Mouse (Mus musculus) embryonic fibroblast, embryonic 13.5 days (primary cell): Measurements from ENCODE around the gene Plk3. TPM values are rescaled to one million over a fixed set of nuclear protein-coding genes. Genes with fewer than 3 reads are reported as not detected.

ENCODE experiments used
- H3K27ac ChIP-seq: 2 replicates; pipeline ENCODE4 v1.5.1; 2012; ENCODE audit warnings: low read length, control low read depth, inconsistent platforms; ENCODE audit not compliant: insufficient read depth
- H3K4me1 ChIP-seq: 2 replicates; pipeline ENCODE4 v1.6.1; 2011; ENCODE audit warnings: low read length; ENCODE audit not compliant: control insufficient read depth, insufficient read depth
- H3K4me3 ChIP-seq: 2 replicates; pipeline ENCODE4 v1.5.1; 2011; ENCODE audit warnings: mild to moderate bottlenecking, control low read depth, low read length; ENCODE audit not compliant: insufficient read depth
- POLR2A ChIP-seq: IDR thresholded peaks from 2 replicates; pipeline ENCODE4 v1.6.1; 2011; ENCODE audit warnings: low read depth, mild to moderate bottlenecking, control low read depth, low read length, moderate library complexity
- polyA plus RNA-seq: library from polyadenylated mRNA; stranded (reverse); fragments of >200 nt; gene quantifications from 2 replicates; pipeline ENCODE4 v1.2.4, GENCODE M21; 2011; ENCODE audit warnings: low read depth; ENCODE audit not compliant: missing spikeins, insufficient read length

Gene Plk3
- polyA plus RNA-seq, 1 experiment: 10.6 TPM

DNA sequence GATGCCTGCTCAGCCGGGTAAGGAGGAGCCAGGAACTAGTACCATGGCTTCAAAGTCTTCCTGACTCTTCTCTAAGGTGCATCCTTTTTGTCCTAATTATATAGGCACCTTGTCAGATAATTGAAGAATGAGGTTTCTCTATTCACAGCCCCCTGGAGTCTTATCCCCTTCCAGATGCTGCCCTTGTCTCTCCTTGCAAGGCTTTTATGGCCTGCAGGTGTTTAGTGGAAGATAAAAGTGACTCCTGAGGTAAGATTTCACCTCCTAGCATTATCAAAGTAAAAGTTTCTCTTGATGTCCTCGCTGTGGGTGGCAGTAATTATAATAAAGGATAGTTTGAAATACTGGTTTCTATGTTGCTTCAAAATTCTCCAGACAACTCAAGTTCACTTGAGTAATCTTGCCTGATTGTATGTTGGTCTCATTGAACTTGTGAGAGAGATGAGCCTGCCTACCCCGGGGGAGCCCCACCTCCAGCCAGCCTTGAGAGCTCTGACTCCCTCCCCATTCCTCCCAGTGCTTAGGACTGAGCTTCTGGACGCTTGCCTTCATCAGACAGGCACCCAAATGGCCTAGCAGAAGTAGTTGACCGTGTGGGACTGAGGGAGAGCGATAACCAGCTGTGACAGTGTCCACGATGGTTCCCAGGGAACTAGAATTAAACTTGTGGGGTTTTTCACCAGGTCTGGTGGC is 45.7 kb downstream of the Plk3 start:
- Histone ChIP-seq H3K4me1 (no peaks in the 10 kb centered on the region), H3K27ac (no peak overlapping the region), H3K4me3 (no peak overlapping the region)
- TF ChIP-seq POLR2A: no peak

Other genes starting within 250 kb of the Plk3 start
- gene Urod, start 139.6 kb downstream of the Plk3 start, polyA plus RNA-seq: 54.1 and 54.6 TPM in 2 replicates
- gene Hectd3, start 138.6 kb downstream of the Plk3 start, polyA plus RNA-seq: 10.1 and 10.2 TPM in 2 replicates
- gene Eif2b3, start 114.6 kb downstream of the Plk3 start, polyA plus RNA-seq: 34.1 and 37.9 TPM in 2 replicates
- not detected in 2 replicates for gene Ptch2, start 37.9 kb downstream of the Plk3 start, polyA plus RNA-seq
- 42.1 and 57.8 TPM in 2 replicates for gene Btbd19, start 8.2 kb downstream of the Plk3 start, polyA plus RNA-seq
- gene Tctex1d4, start 7.2 kb downstream of the Plk3 start, polyA plus RNA-seq: not detected in 2 replicates
- gene Rps8, start 22.3 kb upstream of the Plk3 start, polyA plus RNA-seq: 1,876 and 2,108 TPM in 2 replicates
- 25.2 and 33.6 TPM in 2 replicates for gene Kif2c, start 48.7 kb upstream of the Plk3 start, polyA plus RNA-seq
- gene Tmem53, start 118.0 kb upstream of the Plk3 start, polyA plus RNA-seq: 6.8 and 11.8 TPM in 2 replicates
- gene Armh1, start 118.2 kb upstream of the Plk3 start, polyA plus RNA-seq: 0.35 TPM in 1 of 2 replicates, not detected in the other